Mouse (Mus musculus) adrenal gland, postnatal 25 days (tissue): Measurements from ENCODE around the gene Ostn. TPM values are rescaled to one million over a fixed set of nuclear protein-coding genes. Genes with fewer than 3 reads are reported as not detected.
"Not testable (repeated sequence)": the region's sequence is repeated elsewhere in the genome, so short reads cannot be mapped to it uniquely, and the experiment has no call there.

Experiments used
- DNase-seq: peaks from one replicate; pipeline ENCODE4 v3.0.0; 2021; ENCODE audit warnings: mixed read lengths
- long read RNA-seq: library from polyadenylated mRNA; stranded (forward); transcript quantifications from one replicate; pipeline ENCODE4 v2.0.0, GENCODE M21; 2021
- total RNA-seq: library from RNA; stranded (reverse); gene quantifications from 2 replicates; pipeline ENCODE4 v1.2.3, GENCODE M21; 2021

The Ostn gene
- total RNA-seq = not detected in 2 replicates
- long read RNA-seq = 0 reads

GRCm38 (mm10) chr16:27307189-27307588, at the start of gene Ostn:
Gene Ostn (plus strand): TSS chr16:27307489.
- DNase-seq = not testable (repeated sequence)

- DNase-seq = no peak
Observed at GRCm38 (mm10) chr16:27268748-27269147, 38.5 kb upstream of the Ostn start.

- DNase-seq = no peak
Observed at GRCm38 (mm10) chr16:27287410-27287809, 19.9 kb upstream of the Ostn start.

- no peak for DNase-seq
Observed at GRCm38 (mm10) chr16:27296508-27296907, 10.8 kb upstream of the Ostn start.

GRCm38 (mm10) chr16:27296929-27297328, 10.4 kb upstream of the Ostn start:
- no peak for DNase-seq

- DNase-seq = no peak
Observed at GRCm38 (mm10) chr16:27319099-27319498, 11.8 kb downstream of the Ostn start.

- no peak for DNase-seq
Observed at GRCm38 (mm10) chr16:27322047-27322446, 14.8 kb downstream of the Ostn start.

- DNase-seq = no peak
Observed at GRCm38 (mm10) chr16:27326463-27326862, 19.2 kb downstream of the Ostn start.

- DNase-seq = no peak
Observed at GRCm38 (mm10) chr16:27347521-27347920, 40.2 kb downstream of the Ostn start.

- no peak for DNase-seq
Observed at GRCm38 (mm10) chr16:27348359-27348758, 41.1 kb downstream of the Ostn start.

GRCm38 (mm10) chr16:27349235-27349634, 41.9 kb downstream of the Ostn start:
- no peak for DNase-seq

GRCm38 (mm10) chr16:27349878-27350532, 42.7 kb downstream of the Ostn start:
- DNase-seq = no peak

- DNase-seq = no peak
Observed at GRCm38 (mm10) chr16:27354464-27354863, 47.2 kb downstream of the Ostn start.

GRCm38 (mm10) chr16:27360059-27360458, 52.8 kb downstream of the Ostn start:
- no peak for DNase-seq

- no peak for DNase-seq
Observed at GRCm38 (mm10) chr16:27370191-27370590, 62.9 kb downstream of the Ostn start, which contains the start of gene Uts2b. Gene Uts2b (minus strand): TSS chr16:27370239.

GRCm38 (mm10) chr16:27370700-27371099, 63.4 kb downstream of the Ostn start:
- DNase-seq = no peak

- no peak for DNase-seq
Observed at GRCm38 (mm10) chr16:27374139-27374538, 66.8 kb downstream of the Ostn start.

GRCm38 (mm10) chr16:27375318-27375717, 68.0 kb downstream of the Ostn start:
- no peak for DNase-seq

GRCm38 (mm10) chr16:27376556-27376955, 69.3 kb downstream of the Ostn start:
- no peak for DNase-seq

GRCm38 (mm10) chr16:27382217-27382616, 74.9 kb downstream of the Ostn start:
- no peak for DNase-seq

GRCm38 (mm10) chr16:27384893-27385603, 77.8 kb downstream of the Ostn start:
- DNase-seq = no peak

GRCm38 (mm10) chr16:27385649-27386048, 78.4 kb downstream of the Ostn start:
- no peak for DNase-seq

GRCm38 (mm10) chr16:27386850-27387407, 79.6 kb downstream of the Ostn start:
- no peak for DNase-seq
